Mouse (Mus musculus) ovary, adult 18-20 months (tissue): Measurements from ENCODE around the gene Rcn1.

Source experiments
- DNase-seq: peaks from one replicate; pipeline ENCODE4 v3.0.0; 2022; ENCODE audit warnings: low spot score, mixed read lengths

Gene Rcn1

GRCm38 (mm10) chr2:105399085-105399891 is at the start of gene Rcn1:
Rcn1 (minus strand) TSS chr2:105399319.
- DNase-seq: peak; percentile 84

- DNase-seq: no peak
Observed at GRCm38 (mm10) chr2:105444072-105444471, 45.0 kb upstream of the Rcn1 start.

DNA sequence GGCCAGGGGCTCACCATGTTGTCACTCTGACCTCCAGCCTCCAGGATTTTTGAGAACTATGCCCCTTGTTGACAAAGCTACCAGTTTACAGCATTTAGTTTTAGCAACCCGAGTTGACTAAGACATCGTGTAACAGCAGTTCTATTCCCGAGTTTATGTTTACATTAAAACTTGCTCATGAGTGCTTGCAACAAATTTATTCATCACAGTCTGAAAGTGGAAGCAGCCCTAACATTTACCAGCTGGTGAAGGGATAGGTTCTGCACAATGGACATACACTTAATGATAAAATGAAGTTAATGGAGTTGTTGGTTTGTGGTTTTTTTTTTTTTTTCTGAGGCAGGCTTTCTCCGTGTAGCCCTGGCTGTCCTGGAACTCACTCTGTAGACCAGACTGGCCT is 39.9 kb upstream of the Rcn1 start:
- DNase-seq: no peak

GRCm38 (mm10) chr2:105438525-105438924 is 39.4 kb upstream of the Rcn1 start:
- no peak for DNase-seq

DNA sequence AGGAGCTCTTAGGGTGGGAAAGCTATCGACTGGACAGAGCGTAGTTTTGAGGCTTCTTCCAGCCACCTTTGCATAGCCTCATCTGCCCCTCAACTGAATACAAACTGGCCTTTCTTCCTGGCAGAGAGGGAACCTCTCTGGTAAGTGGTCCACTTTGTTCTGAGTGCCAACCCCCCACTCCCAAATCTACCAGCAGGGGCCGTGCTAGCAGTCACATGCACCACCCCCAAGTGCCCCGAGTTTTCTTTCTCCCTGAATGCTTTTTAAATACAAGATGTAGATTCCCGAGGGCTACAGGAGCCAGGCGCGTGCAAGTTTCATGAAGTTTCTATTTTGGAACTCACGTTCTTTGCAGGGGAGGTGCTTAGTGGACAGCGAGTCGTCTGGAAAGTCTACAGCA is 33.8 kb upstream of the Rcn1 start:
- DNase-seq: no peak

DNA sequence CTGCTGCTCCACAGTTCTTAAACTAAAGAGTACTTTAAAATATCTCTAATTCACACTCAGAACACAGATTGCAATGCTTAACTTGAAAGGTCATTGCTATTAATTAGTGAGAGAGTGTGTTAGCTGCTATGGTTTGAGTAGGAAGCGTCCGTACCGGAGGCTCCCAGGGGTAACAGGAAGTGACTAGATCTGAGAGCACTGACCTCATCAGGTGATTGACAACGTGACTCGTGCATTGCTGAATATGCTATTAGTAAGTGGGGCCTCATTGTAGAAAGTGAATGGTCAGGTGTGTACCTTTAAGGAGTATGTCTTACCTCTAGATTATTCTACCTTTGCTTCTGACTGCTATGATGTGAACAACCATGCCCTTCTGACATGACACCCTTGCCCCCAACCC is 31.3 kb upstream of the Rcn1 start:
- no peak for DNase-seq

GRCm38 (mm10) chr2:105429899-105430298 is 30.8 kb upstream of the Rcn1 start:
- DNase-seq: no peak

DNA sequence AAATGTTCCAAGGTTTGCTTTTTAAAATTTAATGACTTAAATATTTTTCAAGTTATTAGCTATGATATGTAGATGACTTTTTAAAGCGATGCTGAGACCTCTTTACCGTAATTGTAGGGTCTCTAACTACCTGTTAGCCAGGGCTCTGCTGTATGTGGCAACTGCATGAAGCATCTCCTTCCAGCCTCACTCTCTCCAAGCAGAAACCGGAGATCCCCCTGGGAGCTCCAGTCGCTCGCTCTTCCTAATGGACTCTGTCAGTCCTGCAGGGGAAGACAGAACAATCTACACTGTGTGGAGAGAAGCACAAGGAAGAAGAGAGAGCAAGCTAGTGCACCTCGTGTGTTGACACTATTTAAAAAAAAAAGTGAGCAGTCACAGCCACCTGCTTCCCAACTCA is 29.3 kb upstream of the Rcn1 start:
- DNase-seq: no peak

GRCm38 (mm10) chr2:105428029-105428428 is 28.9 kb upstream of the Rcn1 start:
- no peak for DNase-seq

- no peak for DNase-seq
Observed at GRCm38 (mm10) chr2:105427447-105427846, 28.3 kb upstream of the Rcn1 start.

GRCm38 (mm10) chr2:105418629-105419227 is 19.6 kb upstream of the Rcn1 start:
- no peak for DNase-seq

GRCm38 (mm10) chr2:105417663-105418062 is 18.5 kb upstream of the Rcn1 start:
- no peak for DNase-seq

DNA sequence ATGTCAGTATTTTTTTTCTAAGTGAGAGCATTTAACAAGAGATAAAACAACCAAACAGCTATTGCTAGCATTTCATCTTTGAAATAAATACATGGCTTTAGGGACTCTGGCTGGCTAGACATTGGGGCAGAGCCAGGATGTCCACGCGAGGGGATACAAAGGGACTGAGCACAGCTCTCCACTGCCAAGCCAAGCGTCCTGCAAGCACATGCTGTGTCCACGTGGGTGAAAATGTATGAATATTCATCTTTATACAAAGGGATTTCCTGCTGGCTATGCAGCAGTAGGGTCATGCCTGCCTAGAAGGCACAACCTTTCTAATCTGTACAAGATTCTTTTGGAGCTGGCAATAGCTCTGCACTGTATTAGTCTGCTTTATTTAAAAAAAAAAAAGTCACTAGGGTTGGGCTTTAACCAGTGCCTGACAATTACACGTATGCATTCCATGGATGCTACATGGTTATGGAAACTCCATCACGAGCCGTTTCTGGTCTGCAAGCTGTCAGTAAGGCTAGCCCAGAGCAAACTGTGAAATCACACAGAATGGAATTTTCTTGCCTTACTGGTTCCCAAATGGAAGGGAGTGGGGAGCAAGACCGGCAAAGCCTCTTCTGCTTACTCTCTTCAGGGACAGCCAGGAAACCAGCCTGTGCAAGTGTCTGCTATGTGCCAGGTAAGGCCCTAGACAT is 17.7 kb upstream of the Rcn1 start:
- no peak for DNase-seq

DNA sequence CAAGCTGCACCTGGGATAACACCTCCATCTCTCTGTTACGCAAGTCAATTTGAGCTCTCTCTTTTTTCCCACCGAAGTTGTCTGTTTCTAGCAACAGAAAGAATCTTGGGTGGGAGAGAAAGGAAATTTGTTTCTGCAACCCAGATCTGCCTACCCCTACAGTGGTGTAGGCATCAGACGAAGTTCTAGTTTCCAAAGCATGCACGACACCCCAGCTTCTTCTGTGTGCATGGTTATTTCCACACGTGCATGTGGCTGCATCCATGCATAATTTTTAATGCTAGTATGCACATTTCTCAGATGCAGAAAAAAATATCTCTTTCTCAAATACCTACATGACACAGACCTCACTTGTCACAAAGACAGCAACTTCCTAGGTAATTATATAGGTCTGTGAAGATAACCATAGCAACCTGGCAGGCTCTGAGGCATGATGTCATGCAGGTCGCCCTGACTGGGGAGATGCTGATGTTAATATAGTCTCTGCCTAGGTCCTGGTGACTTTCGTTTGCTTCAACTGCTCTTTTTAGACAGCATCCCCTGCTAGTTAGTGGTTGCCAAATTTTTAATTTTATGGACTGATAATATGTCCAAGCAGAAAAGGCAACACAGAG is 17.0 kb upstream of the Rcn1 start:
- no peak for DNase-seq

GRCm38 (mm10) chr2:105414309-105414708 is 15.2 kb upstream of the Rcn1 start:
- no peak for DNase-seq

- DNase-seq: no peak
Observed at GRCm38 (mm10) chr2:105409253-105409652, 10.1 kb upstream of the Rcn1 start.

DNA sequence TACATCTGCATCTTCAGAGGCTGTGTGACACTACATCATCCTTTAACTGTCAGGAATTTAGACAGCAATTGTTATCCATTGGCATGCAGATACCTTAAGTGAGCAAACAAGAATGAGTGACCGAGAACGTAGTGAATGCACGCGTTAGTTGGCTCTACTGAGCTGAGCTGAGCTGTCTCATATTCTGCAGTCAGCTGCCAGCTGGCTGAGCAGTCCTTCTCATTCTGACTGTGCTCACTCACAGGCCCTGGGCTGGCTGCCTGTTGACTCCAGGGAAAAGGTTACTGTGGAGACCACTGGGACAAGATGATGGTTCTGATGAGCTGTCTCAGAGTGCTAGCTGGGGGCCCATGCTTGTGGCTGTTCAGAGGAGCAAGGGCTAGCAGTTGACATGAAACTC is 9.4 kb upstream of the Rcn1 start:
- no peak for DNase-seq

GRCm38 (mm10) chr2:105402180-105402579 is 3.1 kb upstream of the Rcn1 start:
- DNase-seq: no peak

DNA sequence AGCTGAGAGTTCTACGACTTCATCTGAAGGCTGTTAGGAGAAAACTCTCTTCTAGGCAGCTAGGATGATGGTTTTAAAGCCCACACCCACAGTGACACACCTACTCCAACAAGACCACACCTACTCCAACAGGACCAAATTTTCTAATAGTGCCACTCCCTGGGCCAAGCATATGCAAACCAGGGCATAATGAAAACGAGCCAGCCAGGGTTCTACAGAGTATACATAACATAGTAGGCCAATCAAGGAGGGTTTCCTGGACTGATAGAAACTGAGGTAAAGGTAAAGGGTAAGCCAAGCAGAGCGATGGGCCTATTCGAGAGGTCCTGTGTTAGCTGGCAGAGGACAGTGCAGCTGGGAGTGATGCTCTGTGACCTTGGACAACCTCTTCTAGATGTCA is 1.4 kb upstream of the Rcn1 start:
- no peak for DNase-seq

DNA sequence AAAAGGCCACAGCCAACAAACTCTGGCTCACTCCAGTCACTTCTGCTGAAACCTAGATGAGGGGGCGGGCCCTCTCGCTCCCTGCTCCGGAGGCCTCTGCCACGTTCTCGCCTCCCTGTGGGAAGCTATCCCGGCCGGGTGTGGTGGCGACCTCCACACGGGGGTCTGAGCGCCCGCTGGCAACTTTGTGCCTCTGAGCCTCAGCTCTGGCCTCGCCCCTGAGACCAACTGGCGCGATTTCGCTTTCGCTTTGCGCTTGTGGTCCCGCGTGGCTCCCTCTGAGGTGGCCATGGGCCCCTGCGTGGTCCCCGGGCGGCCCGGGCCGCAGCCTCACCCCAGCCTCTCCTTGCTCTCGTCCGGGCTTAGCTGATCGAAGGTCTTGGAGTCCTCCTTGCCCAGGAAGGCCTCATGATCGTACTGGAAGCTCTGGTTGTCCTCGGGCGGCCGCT is 459 bp downstream of the Rcn1 start:
- DNase-seq: peak; percentile 17

DNA sequence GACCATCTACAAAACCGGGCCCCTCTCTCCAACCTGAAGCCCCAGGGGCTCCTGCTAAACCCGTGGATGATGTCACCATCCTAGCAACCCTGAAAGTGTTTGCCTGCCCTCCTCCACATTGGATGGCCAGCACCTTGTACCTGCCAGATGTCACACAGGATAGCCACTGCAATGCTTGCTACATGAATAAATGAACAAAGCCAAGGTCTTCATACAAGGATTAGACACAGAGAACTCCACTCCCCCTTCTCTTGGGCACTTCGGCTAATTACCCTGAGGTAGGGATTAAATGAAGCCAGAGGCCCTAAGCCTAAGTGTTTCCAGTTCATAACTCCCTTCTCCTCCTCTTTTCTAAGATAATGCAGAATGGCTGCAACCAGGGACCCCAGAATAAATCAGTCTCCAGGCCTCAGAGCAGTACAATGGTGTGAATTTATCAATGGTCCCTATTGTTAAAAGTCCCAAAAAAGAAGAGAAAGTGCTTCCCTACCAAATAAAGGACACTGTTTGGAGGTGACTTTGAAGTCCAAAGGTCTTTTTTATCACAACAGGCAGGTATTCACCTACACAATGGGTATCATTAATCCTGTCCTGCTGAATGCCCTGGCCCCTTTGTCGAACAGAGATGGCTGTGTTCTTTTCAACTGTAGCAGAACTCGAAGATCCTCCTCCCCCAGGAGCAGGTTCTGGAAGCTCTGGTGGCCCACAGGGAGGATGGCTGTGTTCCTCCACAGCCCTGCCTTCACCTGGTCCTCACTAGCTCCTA is 1.5 kb downstream of the Rcn1 start:
- DNase-seq: peak; percentile 4

GRCm38 (mm10) chr2:105396066-105396465 is 3.1 kb downstream of the Rcn1 start:
- DNase-seq: no peak
